Mouse (Mus musculus) liver, adult 2 months (tissue): Measurements from ENCODE around the gene Pltp. TPM values are rescaled to one million over a fixed set of nuclear protein-coding genes. Genes with fewer than 3 reads are reported as not detected.
"Not testable (repeated sequence)": the region's sequence is repeated elsewhere in the genome, so short reads cannot be mapped to it uniquely, and the experiment has no call there.

Experiments
- DNase-seq: peaks from one replicate; pipeline ENCODE4 v3.0.0-alpha.2; 2011; ENCODE audit warnings: low read depth, low spot score; ENCODE audit errors: extremely low read depth
- H3K27ac ChIP-seq: fragments of 200-500 bp; replicated peaks from 2 replicates; pipeline ENCODE4 v1.5.1; 2012; ENCODE audit warnings: low read depth, mild to moderate bottlenecking, control low read depth, inconsistent platforms, low read length; ENCODE audit not compliant: insufficient read depth
- H3K27me3 ChIP-seq: fragments of 200-500 bp; 2 replicates; pipeline ENCODE4 v1.6.1; 2012; ENCODE audit warnings: mild to moderate bottlenecking, moderate library complexity, low read length, inconsistent platforms; ENCODE audit not compliant: control insufficient read depth, insufficient read depth
- H3K36me3 ChIP-seq: fragments of 200-500 bp; 2 replicates; pipeline ENCODE4 v1.6.1; 2012; ENCODE audit warnings: low read length, inconsistent platforms; ENCODE audit not compliant: control insufficient read depth, insufficient read depth
- H3K4me1 ChIP-seq: fragments of 200-500 bp; 2 replicates; pipeline ENCODE4 v1.6.1; 2011; ENCODE audit warnings: low read length; ENCODE audit not compliant: control insufficient read depth, insufficient read depth
- H3K4me3 ChIP-seq: fragments of 200-500 bp; 2 replicates; pipeline ENCODE4 v1.5.1; 2011; ENCODE audit warnings: low read depth, mild to moderate bottlenecking, control low read depth, low read length, moderate library complexity; ENCODE audit not compliant: insufficient read depth
- H3K79me2 ChIP-seq: fragments of 200-500 bp; 2 replicates; pipeline ENCODE4 v1.6.1; 2012; ENCODE audit warnings: inconsistent platforms, mild to moderate bottlenecking, low read length, moderate library complexity; ENCODE audit not compliant: control insufficient read depth, insufficient read depth
- H3K9ac ChIP-seq: fragments of 200-500 bp; 2 replicates; pipeline ENCODE4 v1.6.1; 2012; ENCODE audit warnings: low read depth, mild to moderate bottlenecking, control low read depth, inconsistent platforms, low read length
- CTCF ChIP-seq: fragments of 200-500 bp; IDR thresholded peaks from 2 replicates; pipeline ENCODE4 v1.5.1; 2011; ENCODE audit warnings: low read depth, low read length, control low read depth
- POLR2A ChIP-seq: fragments of 200-500 bp; IDR thresholded peaks from 2 replicates; pipeline ENCODE4 v1.6.1; 2011; ENCODE audit warnings: low read length, control low read depth; ENCODE audit not compliant: insufficient read depth; ENCODE audit errors: extremely low read depth
- WGBS: fragments of 180-500 bp; shearing (Covaris S2); methylation state at CpG from one replicate; pipeline ENCODE4 v1.1.7; 2018; 5-methylcytosine and 5-hydroxymethylcytosine counted together
- polyA plus RNA-seq: library from polyadenylated mRNA; depleted of rRNA; stranded (reverse); fragments of >200 nt; gene quantifications from 2 replicates; pipeline ENCODE4 v1.2.3, GENCODE M21; 2012
- total RNA-seq: library from RNA; depleted of rRNA; stranded (reverse); fragments of >200 nt; gene quantifications from 2 replicates; pipeline ENCODE4 v1.2.3, GENCODE M21; 2014

Gene Pltp
- total and polyA plus RNA-seq, 2 experiments: 22.1 to 92.8 TPM

DNA sequence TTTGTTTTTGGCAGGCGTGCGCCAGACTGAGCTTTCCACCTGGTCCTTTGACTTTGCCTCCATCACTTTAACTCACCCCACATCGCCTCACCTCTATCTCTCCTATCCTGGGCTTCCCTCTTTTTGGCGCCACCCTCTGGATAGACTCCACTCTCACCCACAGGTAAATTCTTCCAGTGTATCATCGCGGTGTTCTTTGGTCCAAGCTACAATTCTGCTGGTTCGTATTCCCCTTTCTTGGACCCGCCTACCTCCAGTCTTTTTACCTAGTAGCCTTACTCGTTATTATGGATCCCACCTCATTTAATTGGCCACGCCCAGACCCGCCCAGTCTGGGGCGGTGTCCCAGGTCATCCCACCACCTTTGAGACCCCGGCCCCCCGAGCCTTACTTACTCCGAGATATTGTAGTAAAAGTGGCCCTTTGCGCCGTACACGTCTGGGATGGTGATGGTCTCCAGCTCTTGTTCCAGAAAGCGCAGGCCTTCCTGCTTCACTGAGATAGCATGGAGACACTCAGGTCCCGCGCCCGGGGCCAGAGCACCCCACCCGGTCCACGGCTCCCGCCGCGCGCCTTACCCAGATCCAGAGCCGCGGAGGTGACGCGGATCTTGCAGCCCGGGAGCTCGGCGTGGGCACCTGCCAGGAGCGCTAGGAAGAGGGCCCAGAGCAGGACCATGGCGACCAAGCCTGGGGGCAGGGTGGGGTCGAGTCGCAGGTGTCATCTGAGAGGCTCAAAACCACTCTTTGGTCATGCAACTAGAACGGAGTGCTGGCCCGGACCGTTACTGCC, 1.0 kb downstream of the Pltp start:
- peaks cover 13% of the 10 kb centered on the region for H3K4me1 ChIP-seq
- H3K36me3 ChIP-seq: no peaks in the 10 kb centered on the region; the same call in 1 of the 2 replicates
- H3K79me2 ChIP-seq: no peaks in the 10 kb centered on the region
- peak overlapping the region; percentile 58 for H3K27ac ChIP-seq
- H3K4me3 ChIP-seq: peak overlapping the region; percentile 77
- H3K27me3 ChIP-seq: no peaks in the 10 kb centered on the region
- peak overlapping the region; percentile 76 for H3K9ac ChIP-seq
- 2% methylated on average over 42 of the region's 42 CpGs for WGBS
- TF ChIP-seq POLR2A (no peak), CTCF (no peak; the same call in 1 of the 2 replicates)
- DNase-seq: peak; percentile 84

DNA sequence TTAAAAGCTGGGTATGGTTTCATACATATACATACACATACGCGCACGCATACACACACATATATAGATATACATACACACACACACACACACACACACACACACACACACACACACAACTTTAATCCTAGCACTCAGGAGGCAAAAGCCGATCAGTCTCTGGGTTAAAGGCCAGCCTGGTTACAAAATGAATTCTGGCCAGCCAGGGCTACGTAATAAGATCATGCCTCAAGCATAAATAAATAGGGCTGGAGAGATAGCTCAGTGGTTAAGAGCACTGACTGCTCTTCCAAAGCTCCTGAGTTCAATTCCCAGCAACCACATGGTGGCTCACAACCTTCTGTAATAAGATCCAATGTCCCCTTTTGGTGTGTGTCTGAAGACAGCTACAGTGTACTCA, 1.9 kb downstream of the Pltp start:
- not testable (repeated sequence) for H3K27ac ChIP-seq, H3K79me2 ChIP-seq, H3K4me3 ChIP-seq, H3K9ac ChIP-seq, H3K36me3 ChIP-seq, H3K27me3 ChIP-seq
- 66% methylated on average over 5 of the region's 5 CpGs for WGBS
- H3K4me1 ChIP-seq: peaks cover 13% of the 10 kb centered on the region
- peak; percentile 81 for DNase-seq

DNA sequence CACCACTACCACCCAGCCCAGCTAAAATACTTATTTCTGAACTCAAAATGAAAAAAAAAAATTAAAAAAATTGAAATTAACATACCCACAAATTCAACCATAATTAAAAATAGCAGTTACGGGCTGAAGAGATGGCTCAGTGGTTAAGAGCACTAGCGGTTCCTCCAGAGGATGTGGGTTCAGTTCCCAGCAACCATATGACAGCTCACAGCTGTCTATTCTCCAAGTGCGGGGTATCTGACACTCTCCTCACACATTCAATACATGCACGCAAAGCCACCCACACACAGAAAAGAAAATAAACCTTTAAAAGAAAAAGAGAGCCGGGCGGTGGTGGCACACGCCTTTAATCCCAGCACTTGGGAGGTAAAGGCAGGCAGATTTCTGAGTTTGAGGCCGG, 7.5 kb downstream of the Pltp start:
- no peak for DNase-seq

DNA sequence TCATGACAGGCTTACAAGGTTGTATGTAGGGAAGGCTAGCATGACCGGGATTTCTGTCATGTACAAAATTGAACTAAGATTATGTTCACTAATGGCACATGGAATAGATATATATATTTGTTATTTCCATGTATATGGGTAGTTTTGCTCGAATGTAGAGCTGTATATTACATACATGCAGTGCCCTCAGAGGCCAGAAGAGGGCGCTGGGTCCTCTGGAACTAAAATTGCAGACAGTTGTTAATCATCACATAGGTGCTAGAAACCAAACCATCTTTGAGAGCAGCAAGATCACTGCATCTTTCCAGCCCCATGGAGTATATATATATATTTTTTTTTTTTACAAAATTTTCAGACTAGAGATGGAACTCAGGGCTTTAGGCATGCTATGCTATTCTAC, 11.7 kb downstream of the Pltp start:
- H3K9ac ChIP-seq: no peak overlapping the region
- no peak overlapping the region for H3K4me3 ChIP-seq
- no peaks in the 10 kb centered on the region for H3K27me3 ChIP-seq
- no peaks in the 10 kb centered on the region for H3K4me1 ChIP-seq
- DNase-seq: no peak
- WGBS: 65% methylated on average over 3 of the region's 3 CpGs
- no peaks in the 10 kb centered on the region for H3K79me2 ChIP-seq
- TF ChIP-seq POLR2A (no peak), CTCF (peak; percentile 44; the same call in 1 of the 2 replicates)
- H3K27ac ChIP-seq: no peak overlapping the region
- H3K36me3 ChIP-seq: no peaks in the 10 kb centered on the region

More for the DNA sequence above, 7.5 kb downstream of the Pltp start:
- H3K27me3 ChIP-seq: no peaks in the 10 kb centered on the region
- no peaks in the 10 kb centered on the region for H3K4me1 ChIP-seq
- WGBS: 90% methylated on average over 8 of the region's 8 CpGs
- no peak overlapping the region for H3K9ac ChIP-seq
- no peak overlapping the region for H3K27ac ChIP-seq
- H3K79me2 ChIP-seq: no peaks in the 10 kb centered on the region
- H3K4me3 ChIP-seq: no peak overlapping the region
- TF ChIP-seq CTCF (no peak), POLR2A (no peak)
- H3K36me3 ChIP-seq: no peaks in the 10 kb centered on the region; the same call in 1 of the 2 replicates

DNA sequence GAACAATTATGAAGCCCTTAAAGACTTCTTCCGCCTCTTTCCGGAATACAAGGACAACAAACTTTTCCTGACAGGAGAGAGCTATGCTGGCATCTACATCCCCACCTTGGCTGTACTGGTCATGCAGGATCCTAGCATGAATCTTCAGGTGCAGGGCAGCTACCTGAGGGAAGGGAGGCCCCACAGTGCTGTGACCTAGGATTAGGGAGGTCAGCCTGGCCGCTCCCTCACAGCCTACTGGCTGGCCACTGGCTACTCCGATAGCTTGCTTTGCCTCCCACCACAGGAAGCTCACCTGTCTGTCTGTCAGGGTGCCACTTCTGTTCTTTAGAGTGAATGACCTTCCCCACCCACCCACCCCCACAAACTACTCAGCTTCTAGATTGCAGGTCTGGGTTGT, 22.3 kb downstream of the Pltp start:
- WGBS: 97% methylated on average over 4 of the region's 4 CpGs
- H3K27ac ChIP-seq: no peak overlapping the region
- H3K4me1 ChIP-seq: peaks cover 7% of the 10 kb centered on the region; the same call in 1 of the 2 replicates
- peak overlapping the region; percentile 6; the same call in 1 of the 2 replicates for H3K9ac ChIP-seq
- no peak overlapping the region for H3K4me3 ChIP-seq
- DNase-seq: no peak
- H3K27me3 ChIP-seq: no peaks in the 10 kb centered on the region
- H3K79me2 ChIP-seq: no peaks in the 10 kb centered on the region; the same call in 1 of the 2 replicates
- TF ChIP-seq POLR2A (no peak), CTCF (no peak)
- H3K36me3 ChIP-seq: peaks cover 12% of the 10 kb centered on the region

DNA sequence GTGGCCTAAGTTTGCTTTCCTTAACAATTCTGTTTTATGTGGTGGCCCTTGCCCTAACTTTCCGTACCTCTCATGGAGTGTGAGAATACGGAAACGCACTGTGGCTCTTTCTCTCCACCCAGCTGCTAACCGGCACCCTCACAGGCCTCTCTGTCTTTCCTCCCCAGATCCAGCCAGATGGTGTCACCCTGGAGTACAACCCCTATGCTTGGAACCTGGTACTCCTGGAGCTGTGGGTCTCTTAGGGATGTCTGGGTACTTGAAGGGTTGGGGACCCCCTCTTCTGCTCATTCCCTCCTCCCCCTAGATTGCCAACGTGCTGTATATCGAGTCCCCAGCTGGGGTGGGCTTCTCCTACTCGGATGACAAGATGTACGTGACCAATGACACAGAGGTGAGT, 23.0 kb downstream of the Pltp start:
- TF ChIP-seq CTCF (peak; percentile 16; the same call in 1 of the 2 replicates), POLR2A (no peak)
- Histone ChIP-seq H3K9ac (peak overlapping the region; percentile 56), H3K27ac (peak overlapping the region; percentile 61), H3K27me3 (no peaks in the 10 kb centered on the region), H3K4me1 (peaks cover 7% of the 10 kb centered on the region; the same call in 1 of the 2 replicates), H3K79me2 (no peaks in the 10 kb centered on the region; the same call in 1 of the 2 replicates), H3K36me3 (peaks cover 12% of the 10 kb centered on the region), H3K4me3 (peak overlapping the region; percentile 62)
- peak; percentile 25 for DNase-seq
- WGBS: 50% methylated on average over 8 of the region's 8 CpGs
